Mouse (Mus musculus): ENCODE data around the gene Olfm1. TPM values are rescaled to one million over a fixed set of nuclear protein-coding genes. Genes with fewer than 3 reads are reported as not detected.

Gene Olfm1
- polyA plus RNA-seq, 2 experiments = 24.6 to 42.1 TPM

GRCm38 (mm10) chr2:28173225-28174141 is 19.3 kb upstream of the Olfm1 start:
- H3K4me1 ChIP-seq (ENCODE audit: control insufficient read depth, insufficient read depth, low read length) = no peaks in the 10 kb centered on the region
- H3K36me3 ChIP-seq (ENCODE audit: control insufficient read depth, insufficient read depth, low read length) = no peaks in the 10 kb centered on the region
- no peak overlapping the region for H3K27ac ChIP-seq (replicated peaks; ENCODE audit: low read depth, low read length)
- 62% methylated on average over 11 of the region's 11 CpGs for WGBS
- H3K4me3 ChIP-seq (replicated peaks; ENCODE audit: low read length) = no peak overlapping the region
- H3K9me3 ChIP-seq (ENCODE audit: control insufficient read depth, low read length) = no peaks in the 10 kb centered on the region
- no peak overlapping the region for H3K9ac ChIP-seq (ENCODE audit: low read depth, low read length, severe bottlenecking)
- ATAC-seq (ENCODE audit: low FRiP score, low read depth) (no peak), DNase-seq (ENCODE audit: low spot score) (no peak)
- no peak for TF ChIP-seq POLR2A (IDR thresholded peaks at IDR 0.05; ENCODE audit: borderline replicate concordance, extremely low read depth, insufficient read depth, insufficient read length)
- no peak overlapping the region for H3K4me2 ChIP-seq (replicated peaks; ENCODE audit: low read depth, low read length, severe bottlenecking)
- H3K27me3 ChIP-seq (ENCODE audit: control insufficient read depth, insufficient read depth, low read length) = no peaks in the 10 kb centered on the region

DNA sequence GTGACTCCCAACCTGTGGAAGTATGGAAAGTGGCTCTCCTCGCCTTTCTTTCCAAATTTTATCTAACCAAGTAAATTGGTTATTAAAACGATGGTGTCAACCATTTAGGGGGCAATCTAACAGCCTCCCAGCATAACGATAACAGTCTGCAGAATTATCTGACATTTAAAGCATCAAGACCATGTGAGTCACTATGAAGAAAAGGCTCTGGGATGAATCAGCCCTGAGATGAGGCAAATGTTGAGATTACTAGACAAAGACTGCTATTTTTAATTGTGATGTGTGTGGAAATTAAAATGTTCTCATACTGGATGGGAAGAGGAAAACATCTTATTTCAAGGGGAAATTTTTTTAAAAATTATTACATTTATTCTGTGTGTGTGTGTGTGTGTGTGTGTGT is 18.4 kb upstream of the Olfm1 start:
- Histone ChIP-seq H3K36me3 (ENCODE audit: control insufficient read depth, insufficient read depth, low read length) (no peaks in the 10 kb centered on the region), H3K4me3 (replicated peaks; ENCODE audit: low read length) (no peak overlapping the region), H3K9me3 (ENCODE audit: control insufficient read depth, low read length) (no peaks in the 10 kb centered on the region), H3K27me3 (ENCODE audit: control insufficient read depth, insufficient read depth, low read length) (no peaks in the 10 kb centered on the region), H3K4me1 (ENCODE audit: control insufficient read depth, insufficient read depth, low read length) (no peaks in the 10 kb centered on the region), H3K9ac (ENCODE audit: low read depth, low read length, severe bottlenecking) (no peak overlapping the region), H3K27ac (replicated peaks; ENCODE audit: low read depth, low read length) (no peak overlapping the region), H3K4me2 (replicated peaks; ENCODE audit: low read depth, low read length, severe bottlenecking) (no peak overlapping the region)
- 74% methylated on average over 3 of the region's 3 CpGs for WGBS
- DNase-seq (ENCODE audit: low spot score) (no peak), ATAC-seq (ENCODE audit: low FRiP score, low read depth) (no peak)
- no peak for TF ChIP-seq POLR2A (IDR thresholded peaks at IDR 0.05; ENCODE audit: borderline replicate concordance, extremely low read depth, insufficient read depth, insufficient read length)

- no peaks in the 10 kb centered on the region for H3K9me3 ChIP-seq (ENCODE audit: control insufficient read depth, low read length)
- no peaks in the 10 kb centered on the region for H3K36me3 ChIP-seq (ENCODE audit: control insufficient read depth, insufficient read depth, low read length)
- no peak overlapping the region for H3K4me2 ChIP-seq (replicated peaks; ENCODE audit: low read depth, low read length, severe bottlenecking)
- 65% methylated on average over 5 of the region's 6 CpGs for WGBS
- H3K4me1 ChIP-seq (ENCODE audit: control insufficient read depth, insufficient read depth, low read length) = no peaks in the 10 kb centered on the region
- H3K27ac ChIP-seq (replicated peaks; ENCODE audit: low read depth, low read length) = no peak overlapping the region
- H3K4me3 ChIP-seq (replicated peaks; ENCODE audit: low read length) = no peak overlapping the region
- no peaks in the 10 kb centered on the region for H3K27me3 ChIP-seq (ENCODE audit: control insufficient read depth, insufficient read depth, low read length)
- no peak for DNase-seq (ENCODE audit: low spot score)
- no peak for ATAC-seq (ENCODE audit: low FRiP score, low read depth)
- TF ChIP-seq POLR2A (IDR thresholded peaks at IDR 0.05; ENCODE audit: borderline replicate concordance, extremely low read depth, insufficient read depth, insufficient read length) = no peak
- no peak overlapping the region for H3K9ac ChIP-seq (ENCODE audit: low read depth, low read length, severe bottlenecking)
Observed at GRCm38 (mm10) chr2:28178600-28178999, 14.2 kb upstream of the Olfm1 start.

- Histone ChIP-seq H3K4me2 (replicated peaks; ENCODE audit: low read depth, low read length, severe bottlenecking) (no peak overlapping the region), H3K27ac (replicated peaks; ENCODE audit: low read depth, low read length) (no peak overlapping the region), H3K27me3 (ENCODE audit: control insufficient read depth, insufficient read depth, low read length) (no peaks in the 10 kb centered on the region), H3K4me1 (ENCODE audit: control insufficient read depth, insufficient read depth, low read length) (no peaks in the 10 kb centered on the region), H3K9ac (ENCODE audit: low read depth, low read length, severe bottlenecking) (no peak overlapping the region), H3K4me3 (replicated peaks; ENCODE audit: low read length) (no peak overlapping the region), H3K9me3 (ENCODE audit: control insufficient read depth, low read length) (no peaks in the 10 kb centered on the region), H3K36me3 (ENCODE audit: control insufficient read depth, insufficient read depth, low read length) (no peaks in the 10 kb centered on the region)
- 49% methylated on average over 3 of the region's 3 CpGs for WGBS
- no peak for TF ChIP-seq POLR2A (IDR thresholded peaks at IDR 0.05; ENCODE audit: borderline replicate concordance, extremely low read depth, insufficient read depth, insufficient read length)
- DNase-seq (ENCODE audit: low spot score) = no peak
- ATAC-seq (ENCODE audit: low FRiP score, low read depth) = no peak
Observed at GRCm38 (mm10) chr2:28180053-28180452, 12.7 kb upstream of the Olfm1 start.

- Histone ChIP-seq H3K36me3 (ENCODE audit: control insufficient read depth, insufficient read depth, low read length) (no peaks in the 10 kb centered on the region), H3K4me2 (replicated peaks; ENCODE audit: low read depth, low read length, severe bottlenecking) (no peak overlapping the region), H3K27me3 (ENCODE audit: control insufficient read depth, insufficient read depth, low read length) (peaks cover 5% of the 10 kb centered on the region), H3K4me3 (replicated peaks; ENCODE audit: low read length) (no peak overlapping the region), H3K27ac (replicated peaks; ENCODE audit: low read depth, low read length) (no peak overlapping the region), H3K9me3 (ENCODE audit: control insufficient read depth, low read length) (no peaks in the 10 kb centered on the region), H3K4me1 (ENCODE audit: control insufficient read depth, insufficient read depth, low read length) (peaks cover 3% of the 10 kb centered on the region; the same call in 1 of the 2 replicates), H3K9ac (ENCODE audit: low read depth, low read length, severe bottlenecking) (no peak overlapping the region)
- TF ChIP-seq POLR2A (IDR thresholded peaks at IDR 0.05; ENCODE audit: borderline replicate concordance, extremely low read depth, insufficient read depth, insufficient read length) = no peak
- DNase-seq (ENCODE audit: low spot score) (no peak), ATAC-seq (ENCODE audit: low FRiP score, low read depth) (no peak)
- 44% methylated on average over 8 of the region's 8 CpGs for WGBS
Observed at GRCm38 (mm10) chr2:28188398-28188944, 4.3 kb upstream of the Olfm1 start.
